Mouse (Mus musculus) myocyte (in vitro differentiated cells): ENCODE results near the gene Apol7a. TPM values are rescaled to one million over a fixed set of nuclear protein-coding genes. Genes with fewer than 3 reads are reported as not detected.
"Not testable (repeated sequence)": the region's sequence is repeated elsewhere in the genome, so short reads cannot be mapped to it uniquely, and the experiment has no call there.

Experiments used
- H3K27me3 ChIP-seq: one replicate; pipeline ENCODE4 v1.6.1; 2011; ENCODE audit not compliant: control insufficient read depth, insufficient read depth, insufficient read length
- H3K36me3 ChIP-seq: one replicate; pipeline ENCODE4 v1.6.1; 2011; ENCODE audit not compliant: control insufficient read depth, insufficient read depth
- H3K4me2 ChIP-seq: one replicate; pipeline ENCODE4 v1.6.1; 2011; ENCODE audit warnings: low read depth, control low read depth
- H3K4me3 ChIP-seq: one replicate; pipeline ENCODE4 v1.5.1; 2011; ENCODE audit warnings: mild to moderate bottlenecking, control low read depth, moderate library complexity
- H3K79me2 ChIP-seq: one replicate; pipeline ENCODE4 v1.6.1; 2011; ENCODE audit not compliant: control insufficient read depth, insufficient read depth
- H3ac ChIP-seq: one replicate; pipeline ENCODE4 v1.6.1; 2011; ENCODE audit not compliant: control insufficient read depth, insufficient read length
- CEBPB ChIP-seq: IDR thresholded peaks from 2 replicates; pipeline ENCODE4 v1.6.1; 2011; ENCODE audit warnings: mild to moderate bottlenecking, moderate library complexity; ENCODE audit not compliant: poor library complexity, insufficient read depth, severe bottlenecking
- E2F4 ChIP-seq: IDR thresholded peaks from one replicate; pipeline ENCODE4 v1.6.1; 2011; ENCODE audit warnings: mild to moderate bottlenecking, control low read depth, moderate library complexity; ENCODE audit not compliant: insufficient read depth
- MAX ChIP-seq: IDR thresholded peaks from one replicate; pipeline ENCODE4 v1.6.1; 2011; ENCODE audit warnings: low read depth, mild to moderate bottlenecking, control low read depth
- MYOD1 ChIP-seq, 3 experiments: IDR thresholded peaks; one replicate each; pipeline ENCODE4 v1.6.1; 2011; ENCODE audit warnings: control low read depth in 2 of 3, low read depth in 2 of 3, mild to moderate bottlenecking in 2 of 3, moderate library complexity in 1 of 3; ENCODE audit not compliant: insufficient read length in 2 of 3, control insufficient read depth in 1 of 3
- MYOG ChIP-seq, 3 experiments: IDR thresholded peaks; one replicate each; pipeline ENCODE4 v1.6.1; 2011; ENCODE audit warnings: control low read depth in 2 of 3, low read depth in 2 of 3, mild to moderate bottlenecking in 2 of 3; ENCODE audit not compliant: insufficient read length in 2 of 3, control insufficient read depth in 1 of 3, insufficient read depth in 1 of 3
- POLR2A ChIP-seq: IDR thresholded peaks from one replicate; pipeline ENCODE4 v1.6.1; 2011; ENCODE audit warnings: low read depth, mild to moderate bottlenecking, control low read depth, moderate library complexity; ENCODE audit not compliant: insufficient read length
- POLR2AphosphoS2 ChIP-seq: IDR thresholded peaks from one replicate; pipeline ENCODE4 v1.6.1; 2011; ENCODE audit warnings: low read depth, control low read depth; ENCODE audit not compliant: insufficient read length
- REST ChIP-seq: IDR thresholded peaks from one replicate; pipeline ENCODE4 v1.6.1; 2011; ENCODE audit warnings: mild to moderate bottlenecking, control low read depth, moderate library complexity; ENCODE audit not compliant: insufficient read depth, insufficient read length
- SRF ChIP-seq: IDR thresholded peaks from one replicate; pipeline ENCODE4 v1.6.1; 2011; ENCODE audit warnings: low read depth; ENCODE audit not compliant: control insufficient read depth, insufficient read length
- TCF12 ChIP-seq: IDR thresholded peaks from one replicate; pipeline ENCODE4 v1.6.1; 2011; ENCODE audit warnings: mild to moderate bottlenecking, control low read depth; ENCODE audit not compliant: poor library complexity, insufficient read depth, severe bottlenecking
- TCF3 ChIP-seq: IDR thresholded peaks from one replicate; pipeline ENCODE4 v1.6.1; 2011; ENCODE audit warnings: low read depth, control low read depth; ENCODE audit not compliant: insufficient read length
- USF1 ChIP-seq: IDR thresholded peaks from one replicate; pipeline ENCODE4 v1.6.1; 2011; ENCODE audit warnings: low read depth, mild to moderate bottlenecking, control low read depth, moderate library complexity
- polyA plus RNA-seq: library from polyadenylated mRNA; unstranded; fragments of >200 nt; fragmentation: generic; extraction: Trizol; gene quantifications from one replicate; pipeline ENCODE4 v1.2.1, GENCODE M21; 2012; ENCODE audit warnings: missing spikeins

The Apol7a gene
- polyA plus RNA-seq, 1 experiment = 0.18 TPM

DNA sequence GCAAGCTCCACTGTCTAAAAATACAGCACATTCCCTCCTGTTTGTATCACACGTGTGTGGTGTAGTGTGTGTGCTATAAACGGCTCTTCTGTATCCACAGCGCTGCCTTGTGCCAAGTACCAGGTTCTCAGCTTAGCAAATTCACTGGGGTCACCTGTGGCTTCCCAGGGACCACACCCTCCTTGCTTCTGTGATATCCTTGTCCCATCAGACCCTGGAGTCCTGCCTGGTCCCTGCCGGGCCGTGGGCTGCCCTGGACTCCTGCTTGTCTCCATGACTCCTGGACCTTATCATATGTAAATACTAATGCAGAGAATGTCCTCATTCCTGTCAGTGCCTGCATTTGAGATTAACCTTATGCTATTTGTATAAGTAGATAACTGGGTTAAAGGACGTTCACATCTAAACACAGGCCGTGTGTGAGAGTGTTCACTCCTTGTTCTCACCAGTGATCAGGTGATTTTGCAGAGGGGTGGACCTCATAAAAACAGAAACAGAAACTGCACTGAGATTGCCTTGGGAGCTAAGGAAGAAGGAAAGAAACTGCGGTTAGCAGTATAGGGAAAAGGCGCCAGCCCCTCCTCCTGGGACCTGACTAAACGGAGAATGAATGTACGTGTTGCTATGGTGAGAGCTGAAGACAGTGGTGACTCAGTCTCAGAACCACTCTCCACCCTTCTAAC is 1.3 kb downstream of the Apol7a start:
- H3K4me2 ChIP-seq = peak overlapping the region; percentile 63
- not testable (repeated sequence) for H3K27me3 ChIP-seq

DNA sequence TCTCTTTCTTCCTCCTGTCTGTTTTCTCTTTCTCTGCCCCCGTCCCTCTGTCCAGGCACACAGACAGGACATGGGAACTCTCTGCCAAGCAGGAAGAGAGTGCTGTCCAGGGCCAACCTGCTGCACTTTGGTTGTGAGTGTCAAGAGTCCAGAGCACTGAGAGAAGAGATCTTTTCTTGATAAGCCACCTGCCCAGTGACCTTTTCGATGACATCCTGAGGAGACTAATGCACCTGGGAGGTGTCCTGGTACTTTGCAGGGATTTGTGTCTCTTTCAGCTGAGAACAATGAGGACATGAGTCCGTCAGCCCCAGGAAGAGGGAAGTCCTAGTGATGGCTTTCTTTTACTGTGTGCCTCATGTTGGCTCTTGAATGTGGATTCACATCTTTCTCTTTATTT is 5.1 kb downstream of the Apol7a start:
- H3K27me3 ChIP-seq, H3K4me2 ChIP-seq: not testable (repeated sequence)

More for the DNA sequence above, 1.3 kb downstream of the Apol7a start:
- not testable (repeated sequence) for H3K36me3 ChIP-seq, H3K4me3 ChIP-seq, H3K79me2 ChIP-seq, H3ac ChIP-seq
- TF ChIP-seq USF1 = peak; percentile 49

DNA sequence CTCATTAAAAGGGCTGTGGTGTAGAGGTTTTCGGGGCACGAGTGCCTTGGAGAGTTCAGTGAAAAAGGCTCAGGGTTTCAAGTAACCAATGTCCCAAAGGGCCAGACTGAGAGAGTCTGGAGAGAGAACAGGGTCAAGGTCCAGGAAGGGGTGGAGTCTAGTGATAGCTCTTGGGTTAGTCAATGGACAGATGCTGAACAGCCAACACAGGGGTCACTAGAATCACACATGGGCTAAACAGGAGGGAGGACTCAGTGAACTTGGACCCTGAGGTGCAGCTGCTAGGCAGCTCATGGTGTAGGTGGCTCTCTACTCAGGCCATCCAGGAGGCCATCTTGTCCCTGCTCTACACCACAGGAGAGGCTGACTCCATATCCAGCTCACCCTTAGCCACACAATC is 11.4 kb downstream of the Apol7a start:
- Histone ChIP-seq H3K27me3 (no peaks in the 10 kb centered on the region), H3K79me2 (no peaks in the 10 kb centered on the region), H3ac (no peak overlapping the region), H3K4me2 (no peak overlapping the region), H3K36me3 (no peaks in the 10 kb centered on the region), H3K4me3 (no peak overlapping the region)
- TF ChIP-seq E2F4 = no peak
- TF ChIP-seq REST = no peak
- no peak for TF ChIP-seq TCF12
- no peak for TF ChIP-seq POLR2A
- no peak for TF ChIP-seq USF1
- no peak for TF ChIP-seq SRF
- TF ChIP-seq POLR2AphosphoS2 = no peak
- TF ChIP-seq MYOD1 (IDR thresholded peaks at IDR 0.05; ENCODE audit: control insufficient read depth in 1 of 3, insufficient read length in 2 of 3, low read depth in 2 of 3) = no peak
- no peak for TF ChIP-seq MYOG (IDR thresholded peaks at IDR 0.05; ENCODE audit: control insufficient read depth in 1 of 3, insufficient read depth in 1 of 3, insufficient read length in 2 of 3, low read depth in 2 of 3)

More for the DNA sequence above, 5.1 kb downstream of the Apol7a start:
- not testable (repeated sequence) for H3K79me2 ChIP-seq, H3ac ChIP-seq, H3K36me3 ChIP-seq, H3K4me3 ChIP-seq

DNA sequence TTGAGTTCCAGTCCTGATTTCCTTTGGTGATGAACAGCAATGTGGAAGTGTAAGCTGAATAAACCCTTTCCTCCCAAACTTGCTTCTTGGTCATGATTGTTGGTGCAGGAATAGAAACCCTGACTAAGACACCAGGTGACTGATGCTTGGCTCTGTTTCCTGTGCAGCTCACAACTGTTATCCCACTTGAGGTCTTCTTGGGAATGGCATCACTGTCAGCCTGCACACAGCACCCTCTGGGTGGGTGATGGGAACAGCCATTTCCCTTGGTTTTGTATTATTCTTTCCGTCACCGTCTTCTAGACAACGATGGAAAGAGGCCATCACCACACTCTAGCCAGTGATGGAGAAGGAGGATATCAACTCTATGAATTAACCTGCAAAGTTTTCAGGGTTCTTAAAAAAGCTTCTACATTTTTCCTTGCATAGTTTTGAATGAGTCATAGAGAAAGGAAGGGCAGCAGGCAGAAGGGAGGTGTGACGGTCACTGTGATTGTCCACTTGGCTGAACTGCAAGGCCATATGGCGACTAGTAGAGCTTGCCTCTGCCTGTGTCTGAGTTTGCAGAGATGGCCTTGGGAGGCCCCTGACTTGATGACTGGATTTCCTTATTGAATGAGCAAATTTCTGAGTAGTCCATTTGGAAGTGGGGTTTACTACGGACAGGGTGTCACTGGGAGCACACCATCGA is 14.4 kb downstream of the Apol7a start:
- Histone ChIP-seq H3K4me2 (no peak overlapping the region), H3K4me3 (no peak overlapping the region), H3ac (no peak overlapping the region), H3K27me3 (no peaks in the 10 kb centered on the region), H3K79me2 (no peaks in the 10 kb centered on the region), H3K36me3 (no peaks in the 10 kb centered on the region)
- no peak for TF ChIP-seq POLR2A
- TF ChIP-seq TCF12 = no peak
- no peak for TF ChIP-seq E2F4
- no peak for TF ChIP-seq MYOG (IDR thresholded peaks at IDR 0.05; ENCODE audit: control insufficient read depth in 1 of 3, insufficient read depth in 1 of 3, insufficient read length in 2 of 3, low read depth in 2 of 3)
- TF ChIP-seq USF1 = no peak
- TF ChIP-seq MAX = no peak
- TF ChIP-seq POLR2AphosphoS2 = no peak
- TF ChIP-seq SRF = no peak
- no peak for TF ChIP-seq TCF3
- no peak for TF ChIP-seq CEBPB
- TF ChIP-seq REST = no peak
- no peak for TF ChIP-seq MYOD1 (IDR thresholded peaks at IDR 0.05; ENCODE audit: control insufficient read depth in 1 of 3, insufficient read length in 2 of 3, low read depth in 2 of 3)

DNA sequence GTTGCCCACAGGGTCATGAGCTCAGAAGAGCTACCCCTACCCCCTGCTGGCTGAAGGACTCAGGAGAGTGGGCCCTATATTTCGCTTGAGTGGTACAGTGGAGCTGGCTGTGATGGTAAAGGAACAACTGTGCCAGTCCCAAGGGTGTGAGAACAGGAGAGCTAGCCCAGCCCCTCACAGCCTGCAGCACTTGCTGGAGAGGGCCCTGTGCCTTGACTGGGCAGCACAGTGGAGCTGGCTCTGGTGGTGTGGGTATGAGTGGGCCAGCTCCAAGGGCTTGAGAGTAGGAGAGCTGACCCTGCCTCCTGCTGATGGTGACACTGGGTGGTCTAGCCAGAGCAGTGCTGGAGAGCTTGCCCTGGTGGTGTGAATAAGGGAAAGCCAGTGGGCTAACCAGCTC is 16.0 kb downstream of the Apol7a start:
- Histone ChIP-seq H3K36me3 (no peaks in the 10 kb centered on the region), H3K4me3 (no peak overlapping the region), H3ac (no peak overlapping the region), H3K27me3 (no peaks in the 10 kb centered on the region), H3K79me2 (no peaks in the 10 kb centered on the region), H3K4me2 (no peak overlapping the region)
- TF ChIP-seq SRF (no peak), MYOG (IDR thresholded peaks at IDR 0.05; ENCODE audit: control insufficient read depth in 1 of 3, insufficient read depth in 1 of 3, insufficient read length in 2 of 3, low read depth in 2 of 3) (no peak), POLR2AphosphoS2 (no peak), TCF3 (no peak)
